Mouse (Mus musculus) heart, postnatal 0 days (tissue): ENCODE data around the gene Lamtor2.
"Not testable (repeated sequence)": the region's sequence is repeated elsewhere in the genome, so short reads cannot be mapped to it uniquely, and the experiment has no call there.

Source experiments
- CTCF ChIP-seq: IDR thresholded peaks from 2 replicates; pipeline ENCODE4 v1.5.1; 2016; ENCODE audit warnings: antibody characterized with exemption, control low read depth, low read depth
- EP300 ChIP-seq: IDR thresholded peaks from 2 replicates; pipeline ENCODE4 v1.6.1; 2016; ENCODE audit warnings: antibody characterized with exemption, low read depth

- TF ChIP-seq EP300, CTCF: not testable (repeated sequence)
Measured at GRCm38 (mm10) chr3:88596547-88596946, 43.7 kb upstream of the Lamtor2 start.
